Mouse (Mus musculus): ENCODE measurements around the gene Gm21750. TPM values are rescaled to one million over a fixed set of nuclear protein-coding genes. Genes with fewer than 3 reads are reported as not detected.

Gm21750 gene
- polyA plus RNA-seq (2021; fragmentation: Nextera tagmentation) = not detected in 2 replicates
- long read RNA-seq, experiment 1 = 0 reads
- long read RNA-seq, experiment 2 = 0 reads

GRCm38 (mm10) chr14:73660925-73661324 is at the start of gene Gm21750:
TSS of gene Gm21750 (plus strand) at chr14:73661225.

Other genes with a start within 250 kb of the Gm21750 start
- 26.0 and 34.0 TPM in 2 replicates for gene Med4, start 151.2 kb upstream of the Gm21750 start, polyA plus RNA-seq (2021; fragmentation: Nextera tagmentation)
- gene Sucla2, start 135.9 kb upstream of the Gm21750 start, polyA plus RNA-seq (2021; fragmentation: Nextera tagmentation) = 194 and 225 TPM in 2 replicates
- 2.4 and 3.1 TPM in 2 replicates for gene Nudt15, start 113.0 kb upstream of the Gm21750 start, polyA plus RNA-seq (2021; fragmentation: Nextera tagmentation)

Measured in left cerebral cortex, adult 6 months (tissue).